Mouse (Mus musculus): ENCODE data around the gene Gm13271.
"Not testable (repeated sequence)": the region's sequence is repeated elsewhere in the genome, so short reads cannot be mapped to it uniquely, and the experiment has no call there.

Gm13271 gene

DNA sequence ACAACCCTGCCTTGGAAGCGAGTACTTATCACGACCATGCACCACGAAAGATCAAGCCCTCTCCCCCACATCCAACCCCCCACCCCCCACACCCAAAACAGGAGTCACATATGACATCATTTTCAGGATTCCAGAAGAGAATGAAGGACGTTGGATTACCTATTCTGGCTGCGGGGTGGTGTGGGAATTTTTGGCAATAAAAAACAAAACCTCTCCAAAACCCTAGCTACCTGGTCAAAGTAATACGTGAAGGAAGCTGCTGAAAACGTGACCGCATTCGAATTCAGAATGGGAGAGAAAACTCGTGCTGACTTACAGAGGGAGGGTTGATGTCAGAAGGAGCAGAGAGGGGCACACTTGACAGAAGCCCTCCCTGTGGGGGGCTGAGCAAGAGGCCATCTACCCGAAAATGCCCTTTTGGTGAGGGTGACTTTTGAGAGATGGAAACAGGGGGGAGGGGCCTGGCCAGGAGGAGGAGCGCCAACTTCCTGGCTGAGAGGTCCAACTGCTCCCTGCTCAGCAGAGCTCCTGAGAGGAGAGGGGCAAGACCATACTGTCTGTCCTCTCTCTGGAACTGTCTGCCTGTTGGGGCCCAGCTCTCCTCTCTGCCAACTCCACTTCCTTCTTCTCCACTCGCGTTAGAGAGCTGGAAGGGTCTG lies 5.1 kb downstream of the Gm13271 start, which contains the start of gene Gm13283:
Gm13283 (plus strand) TSS at position 510 of the 659 bp plus-strand sequence.
- in situ Hi-C loops (cut with MboI): not testable (repeated sequence)

DNA sequence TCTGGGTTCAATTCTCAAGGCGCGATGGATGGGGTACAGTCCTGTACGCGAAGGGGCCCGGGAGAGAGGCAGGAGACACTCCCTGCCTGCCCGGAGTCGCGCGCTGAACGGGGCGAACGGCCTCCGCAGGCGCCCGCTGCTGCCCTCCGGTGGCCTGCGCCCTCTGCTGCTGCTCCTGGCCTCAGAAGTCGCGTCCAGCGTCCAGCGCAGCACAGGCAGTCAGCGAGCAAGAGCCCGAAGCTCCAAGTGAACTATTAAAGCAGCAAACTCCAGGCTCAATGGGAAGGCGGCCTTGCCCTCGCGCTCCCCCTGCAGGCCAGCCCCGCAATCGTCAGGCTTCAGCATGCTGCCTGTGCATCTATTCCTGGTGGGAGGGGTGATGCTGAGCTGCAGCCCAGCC lies 5.8 kb downstream of the Gm13271 start:
- in situ Hi-C loops (cut with MboI): not testable (repeated sequence)

DNA sequence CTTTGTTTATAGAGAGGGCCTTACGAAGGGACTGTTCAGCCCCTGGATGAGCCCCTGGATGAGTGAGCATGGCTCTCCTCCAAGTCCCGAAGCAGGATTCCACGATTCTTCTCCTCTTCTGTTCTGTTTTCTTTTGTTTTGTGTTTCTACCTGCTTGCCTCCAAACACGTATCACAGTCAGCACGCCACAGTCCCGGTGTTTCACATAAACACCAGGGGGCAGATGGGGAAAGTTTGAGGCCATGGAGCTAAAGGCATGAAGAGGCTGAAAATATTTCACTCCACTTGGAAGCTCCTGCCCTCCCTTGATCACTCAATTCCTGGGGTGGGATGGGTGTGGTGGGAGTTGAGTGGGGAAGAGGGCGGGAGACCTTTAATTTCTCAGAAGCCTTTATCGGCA lies 7.1 kb downstream of the Gm13271 start:
- in situ Hi-C loops (cut with MboI): not testable (repeated sequence)

DNA sequence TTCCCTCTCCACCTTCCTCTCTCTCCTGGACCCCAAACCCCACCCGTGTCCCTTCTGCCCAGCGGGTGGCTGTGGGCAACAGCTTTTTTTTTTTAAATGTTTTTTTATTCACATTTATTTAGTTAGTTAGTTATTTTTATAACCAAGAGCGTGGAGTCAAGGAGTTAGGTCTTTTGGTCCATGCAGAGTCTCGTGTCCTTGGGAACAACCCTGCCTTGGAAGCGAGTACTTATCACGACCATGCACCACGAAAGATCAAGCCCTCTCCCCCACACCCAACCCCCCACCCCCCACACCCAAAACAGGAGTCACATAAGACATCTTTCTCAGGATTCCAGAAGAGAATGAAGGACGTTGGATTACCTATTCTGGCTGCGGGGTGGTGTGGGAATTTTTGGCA lies 7.7 kb downstream of the Gm13271 start:
- in situ Hi-C loops (cut with MboI): not testable (repeated sequence)

DNA sequence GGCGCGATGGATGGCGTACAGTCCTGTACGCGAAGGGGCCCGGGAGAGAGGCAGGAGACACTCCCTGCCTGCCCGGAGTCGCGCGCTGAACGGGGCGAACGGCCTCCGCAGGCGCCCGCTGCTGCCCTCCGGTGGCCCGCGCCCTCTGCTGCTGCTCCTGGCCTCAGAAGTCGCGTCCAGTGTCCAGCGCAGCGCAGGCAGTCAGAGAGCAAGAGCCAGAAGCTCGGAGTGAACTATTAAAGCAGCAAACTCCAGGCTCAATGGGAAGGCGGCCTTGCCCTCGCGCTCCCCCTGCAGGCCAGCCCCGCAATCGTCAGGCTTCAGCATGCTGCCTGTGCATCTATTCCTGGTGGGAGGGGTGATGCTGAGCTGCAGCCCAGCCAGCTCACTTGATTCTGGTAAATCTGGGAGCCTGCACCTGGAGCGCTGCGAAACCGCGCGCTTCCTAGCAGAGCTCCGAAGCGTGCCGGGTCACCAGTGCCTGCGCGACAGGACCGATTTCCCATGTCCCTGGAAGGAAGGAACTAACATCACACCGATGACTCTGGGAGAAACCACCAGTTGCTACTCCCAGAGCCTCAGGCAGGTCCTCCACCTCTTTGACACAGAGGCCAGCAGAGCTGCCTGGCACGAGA lies 8.8 kb downstream of the Gm13271 start:
- in situ Hi-C loops (cut with MboI): not testable (repeated sequence)

DNA sequence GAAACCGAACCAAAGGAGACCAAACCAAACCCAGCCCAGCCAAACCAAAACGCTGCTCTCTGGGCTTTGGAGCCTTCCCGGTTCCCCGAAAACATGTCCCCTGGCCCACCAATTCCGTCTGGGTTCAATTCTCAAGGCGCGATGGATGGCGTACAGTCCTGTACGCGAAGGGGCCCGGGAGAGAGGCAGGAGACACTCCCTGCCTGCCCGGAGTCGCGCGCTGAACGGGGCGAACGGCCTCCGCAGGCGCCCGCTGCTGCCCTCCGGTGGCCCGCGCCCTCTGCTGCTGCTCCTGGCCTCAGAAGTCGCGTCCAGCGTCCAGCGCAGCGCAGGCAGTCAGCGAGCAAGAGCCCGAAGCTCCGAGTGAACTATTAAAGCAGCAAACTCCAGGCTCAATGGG lies 18.9 kb downstream of the Gm13271 start, which contains the start of gene Gm13290:
Gm13290 (plus strand) TSS at position 301 of the 400 bp plus-strand sequence.
- in situ Hi-C loops (cut with MboI): not testable (repeated sequence)

DNA sequence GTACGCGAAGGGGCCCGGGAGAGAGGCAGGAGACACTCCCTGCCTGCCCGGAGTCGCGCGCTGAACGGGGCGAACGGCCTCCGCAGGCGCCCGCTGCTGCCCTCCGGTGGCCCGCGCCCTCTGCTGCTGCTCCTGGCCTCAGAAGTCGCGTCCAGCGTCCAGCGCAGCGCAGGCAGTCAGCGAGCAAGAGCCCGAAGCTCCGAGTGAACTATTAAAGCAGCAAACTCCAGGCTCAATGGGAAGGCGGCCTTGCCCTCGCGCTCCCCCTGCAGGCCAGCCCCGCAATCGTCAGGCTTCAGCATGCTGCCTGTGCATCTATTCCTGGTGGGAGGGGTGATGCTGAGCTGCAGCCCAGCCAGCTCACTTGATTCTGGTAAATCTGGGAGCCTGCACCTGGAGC lies 22.0 kb downstream of the Gm13271 start, which contains the start of gene Gm13289:
Gm13289 (plus strand) TSS at position 301 of the 400 bp plus-strand sequence.
- in situ Hi-C loops (cut with MboI): not testable (repeated sequence)

GRCm38 (mm10) chr4:88779550-88779949 lies 24.9 kb downstream of the Gm13271 start, which contains the start of gene Gm13272:
Gm13272 (plus strand) TSS chr4:88779850.
- in situ Hi-C loops (cut with MboI): not testable (repeated sequence)

DNA sequence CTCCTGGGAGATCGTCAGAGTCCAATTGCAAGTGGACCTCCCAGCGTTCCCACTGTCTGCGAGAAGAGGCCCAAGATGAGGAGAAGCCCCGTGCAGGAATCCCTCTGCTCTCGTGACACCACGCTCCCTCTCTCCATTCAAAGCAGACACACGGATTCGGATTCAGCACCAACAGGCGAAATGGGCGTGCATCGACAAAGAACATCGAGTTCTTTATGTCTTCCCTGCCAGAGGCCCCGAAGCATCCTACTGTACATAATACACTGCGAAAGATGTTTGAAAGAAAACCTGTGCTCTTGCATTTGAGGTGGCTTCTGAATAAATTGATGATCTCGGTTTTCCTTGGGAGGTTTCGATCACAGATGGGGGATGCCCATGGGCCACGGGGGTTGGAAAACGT lies 25.7 kb downstream of the Gm13271 start:
- in situ Hi-C loops (cut with MboI): not testable (repeated sequence)

DNA sequence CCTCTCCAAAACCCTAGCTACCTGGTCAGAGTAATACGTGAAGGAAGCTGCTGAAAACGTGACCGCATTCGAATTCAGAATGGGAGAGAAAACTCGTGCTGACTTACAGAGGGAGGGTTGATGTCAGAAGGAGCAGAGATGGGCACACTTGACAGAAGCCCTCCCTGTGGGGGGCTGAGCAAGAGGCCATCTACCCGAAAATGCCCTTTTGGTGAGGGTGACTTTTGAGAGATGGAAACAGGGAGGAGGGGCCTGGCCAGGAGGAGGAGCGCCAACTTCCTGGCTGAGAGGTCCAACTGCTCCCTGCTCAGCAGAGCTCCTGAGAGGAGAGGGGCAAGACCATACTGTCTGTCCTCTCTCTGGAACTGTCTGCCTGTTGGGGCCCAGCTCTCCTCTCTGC lies 27.2 kb downstream of the Gm13271 start, which contains the start of gene Ifnz:
Ifnz (plus strand) TSS at position 301 of the 400 bp plus-strand sequence.
- in situ Hi-C loops (cut with MboI): not testable (repeated sequence)

GRCm38 (mm10) chr4:88782335-88782734 lies 27.7 kb downstream of the Gm13271 start:
- in situ Hi-C loops (cut with MboI): not testable (repeated sequence)

- in situ Hi-C loops (cut with MboI): not testable (repeated sequence)
Measured at GRCm38 (mm10) chr4:88785409-88785808, 30.7 kb downstream of the Gm13271 start, which contains the start of gene Gm13276. Gm13276 (plus strand) TSS chr4:88785709.

- in situ Hi-C loops (cut with MboI): not testable (repeated sequence)
Measured at GRCm38 (mm10) chr4:88788402-88788801, 33.7 kb downstream of the Gm13271 start, which contains the start of gene Gm13277. Gm13277 (plus strand) TSS chr4:88788632.

GRCm38 (mm10) chr4:88791250-88791649 lies 36.6 kb downstream of the Gm13271 start, which contains the start of gene Gm13278:
Gm13278 (plus strand) TSS chr4:88791550.
- in situ Hi-C loops (cut with MboI): not testable (repeated sequence)

DNA sequence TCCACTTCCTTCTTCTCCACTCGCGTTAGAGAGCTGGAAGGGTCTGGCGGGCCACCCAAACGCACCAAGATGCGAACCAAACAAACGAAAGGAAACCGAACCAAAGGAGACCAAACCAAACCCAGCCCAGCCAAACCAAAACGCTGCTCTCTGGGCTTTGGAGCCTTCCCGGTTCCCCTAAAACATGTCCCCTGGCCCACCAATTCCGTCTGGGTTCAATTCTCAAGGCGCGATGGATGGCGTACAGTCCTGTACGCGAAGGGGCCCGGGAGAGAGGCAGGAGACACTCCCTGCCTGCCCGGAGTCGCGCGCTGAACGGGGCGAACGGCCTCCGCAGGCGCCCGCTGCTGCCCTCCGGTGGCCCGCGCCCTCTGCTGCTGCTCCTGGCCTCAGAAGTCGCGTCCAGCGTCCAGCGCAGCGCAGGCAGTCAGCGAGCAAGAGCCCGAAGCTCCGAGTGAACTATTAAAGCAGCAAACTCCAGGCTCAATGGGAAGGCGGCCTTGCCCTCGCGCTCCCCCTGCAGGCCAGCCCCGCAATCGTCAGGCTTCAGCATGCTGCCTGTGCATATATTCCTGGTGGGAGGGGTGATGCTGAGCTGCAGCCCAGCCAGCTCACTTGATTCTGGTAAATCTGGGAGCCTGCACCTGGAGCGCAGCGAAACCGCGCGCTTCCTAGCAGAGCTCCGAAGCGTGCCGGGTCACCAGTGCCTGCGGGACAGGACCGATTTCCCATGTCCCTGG lies 39.4 kb downstream of the Gm13271 start, which contains the start of gene Gm13275:
Gm13275 (plus strand) TSS at position 552 of the 740 bp plus-strand sequence.
- in situ Hi-C loops (cut with MboI): not testable (repeated sequence)

DNA sequence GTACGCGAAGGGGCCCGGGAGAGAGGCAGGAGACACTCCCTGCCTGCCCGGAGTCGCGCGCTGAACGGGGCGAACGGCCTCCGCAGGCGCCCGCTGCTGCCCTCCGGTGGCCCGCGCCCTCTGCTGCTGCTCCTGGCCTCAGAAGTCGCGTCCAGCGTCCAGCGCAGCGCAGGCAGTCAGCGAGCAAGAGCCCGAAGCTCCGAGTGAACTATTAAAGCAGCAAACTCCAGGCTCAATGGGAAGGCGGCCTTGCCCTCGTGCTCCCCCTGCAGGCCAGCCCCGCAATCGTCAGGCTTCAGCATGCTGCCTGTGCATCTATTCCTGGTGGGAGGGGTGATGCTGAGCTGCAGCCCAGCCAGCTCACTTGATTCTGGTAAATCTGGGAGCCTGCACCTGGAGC lies 42.4 kb downstream of the Gm13271 start, which contains the start of gene Gm13279:
Gm13279 (plus strand) TSS at position 301 of the 400 bp plus-strand sequence.
- in situ Hi-C loops (cut with MboI): not testable (repeated sequence)

DNA sequence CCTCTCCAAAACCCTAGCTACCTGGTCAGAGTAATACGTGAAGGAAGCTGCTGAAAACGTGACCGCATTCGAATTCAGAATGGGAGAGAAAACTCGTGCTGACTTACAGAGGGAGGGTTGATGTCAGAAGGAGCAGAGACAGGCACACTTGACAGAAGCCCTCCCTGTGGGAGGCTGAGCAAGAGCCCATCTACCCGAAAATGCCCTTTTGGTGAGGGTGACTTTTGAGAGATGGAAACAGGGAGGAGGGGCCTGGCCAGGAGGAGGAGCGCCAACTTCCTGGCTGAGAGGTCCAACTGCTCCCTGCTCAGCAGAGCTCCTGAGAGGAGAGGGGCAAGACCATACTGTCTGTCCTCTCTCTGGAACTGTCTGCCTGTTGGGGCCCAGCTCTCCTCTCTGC lies 44.7 kb downstream of the Gm13271 start, which contains the start of gene Gm13285:
Gm13285 (plus strand) TSS at position 301 of the 400 bp plus-strand sequence.
- in situ Hi-C loops (cut with MboI): not testable (repeated sequence)

- in situ Hi-C loops (cut with MboI): not testable (repeated sequence)
Measured at GRCm38 (mm10) chr4:88802954-88803353, 48.3 kb downstream of the Gm13271 start, which contains the start of gene Gm13287. Gm13287 (plus strand) TSS chr4:88803254.
